Mouse (Mus musculus) heart, embryonic 11.5 days (tissue): ENCODE results near the gene Mixl1. TPM values are rescaled to one million over a fixed set of nuclear protein-coding genes. Genes with fewer than 3 reads are reported as not detected.

ENCODE experiments used
- ATAC-seq: fragments of 200-750 bp; cut with Nextera tagmentation; replicated peaks from 2 replicates; pipeline ENCODE4 v1.8.0; 2017; ENCODE audit warnings: moderate library complexity; ENCODE audit not compliant: insufficient number of reproducible peaks, low FRiP score, low TSS enrichment
- H3K27ac ChIP-seq: fragments of 300-500 bp; sonication (generic); 2 replicates; pipeline ENCODE4 v1.5.1; 2014; ENCODE audit warnings: mild to moderate bottlenecking, low read depth, low read length
- H3K27me3 ChIP-seq: fragments of 300-500 bp; sonication (generic); 2 replicates; pipeline ENCODE4 v1.6.1; 2014; ENCODE audit warnings: mild to moderate bottlenecking, low read length, mixed read lengths; ENCODE audit not compliant: control insufficient read depth, insufficient read depth
- H3K36me3 ChIP-seq: fragments of 300-500 bp; sonication (generic); 2 replicates; pipeline ENCODE4 v1.6.1; 2014; ENCODE audit warnings: mild to moderate bottlenecking, low read length, moderate library complexity, mixed read lengths; ENCODE audit not compliant: control insufficient read depth, insufficient read depth
- H3K4me1 ChIP-seq: fragments of 300-500 bp; sonication (generic); 2 replicates; pipeline ENCODE4 v1.6.1; 2014; ENCODE audit warnings: low read length; ENCODE audit not compliant: control insufficient read depth, insufficient read depth
- H3K4me2 ChIP-seq: fragments of 300-500 bp; sonication (generic); 2 replicates; pipeline ENCODE4 v1.6.1; 2014; ENCODE audit warnings: mild to moderate bottlenecking, moderate library complexity
- H3K4me3 ChIP-seq: fragments of 300-500 bp; sonication (generic); 2 replicates; pipeline ENCODE4 v1.5.1; 2014; ENCODE audit warnings: low read depth, low read length
- H3K9ac ChIP-seq: fragments of 300-500 bp; sonication (generic); 2 replicates; pipeline ENCODE4 v1.6.1; 2014; ENCODE audit warnings: mild to moderate bottlenecking, low read depth, low read length, moderate library complexity
- H3K9me3 ChIP-seq: fragments of 300-500 bp; sonication (generic); replicated peaks from 2 replicates; pipeline ENCODE4 v1.6.1; 2016; ENCODE audit warnings: low read length; ENCODE audit not compliant: control insufficient read depth
- WGBS: fragments of 180-500 bp; shearing (Covaris S2); extraction: QIAGEN DNeasy Blood & Tissue Kit; methylation state at CpG from one replicate; pipeline ENCODE4 v1.1.7; 2014; ENCODE audit not compliant: insufficient replicate concordance; 5-methylcytosine and 5-hydroxymethylcytosine counted together
- polyA plus RNA-seq: library from polyadenylated mRNA; unstranded; fragments of >200 nt; fragmentation: Nextera tagmentation; extraction: Ambion mirVana; gene quantifications from 2 replicates; pipeline ENCODE4 v1.2.1, GENCODE M21; 2014

The Mixl1 gene
- polyA plus RNA-seq, 1 experiment from 2014 or later: 0.42 TPM

DNA sequence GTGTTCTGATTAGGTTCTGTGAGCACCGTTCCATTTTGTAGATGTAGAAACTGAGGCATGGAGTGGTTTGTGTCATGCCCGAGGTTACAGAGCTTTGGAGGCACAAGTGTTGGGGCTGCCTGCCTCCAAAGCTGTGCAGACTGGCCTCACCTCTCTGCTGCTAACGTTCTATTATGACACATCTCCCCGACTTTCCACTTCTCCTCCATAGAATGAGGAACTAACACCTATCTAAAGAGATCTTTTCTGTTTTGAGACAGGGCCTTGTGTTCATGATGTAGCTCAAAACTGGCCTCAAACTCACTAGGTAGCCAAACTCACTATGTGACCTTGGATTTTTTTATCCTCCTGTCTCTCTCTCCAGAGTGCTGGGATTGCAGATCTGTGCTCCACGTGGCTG is 21.9 kb upstream of the Mixl1 start:
- H3K4me1 ChIP-seq: no peaks in the 10 kb centered on the region
- no peak overlapping the region for H3K9ac ChIP-seq
- ATAC-seq: no peak
- no peaks in the 10 kb centered on the region for H3K9me3 ChIP-seq
- no peak overlapping the region for H3K27ac ChIP-seq
- H3K36me3 ChIP-seq: no peaks in the 10 kb centered on the region
- H3K4me3 ChIP-seq: no peak overlapping the region
- 69% methylated on average over 5 of the region's 5 CpGs for WGBS
- H3K4me2 ChIP-seq: no peak overlapping the region
- H3K27me3 ChIP-seq: no peaks in the 10 kb centered on the region

DNA sequence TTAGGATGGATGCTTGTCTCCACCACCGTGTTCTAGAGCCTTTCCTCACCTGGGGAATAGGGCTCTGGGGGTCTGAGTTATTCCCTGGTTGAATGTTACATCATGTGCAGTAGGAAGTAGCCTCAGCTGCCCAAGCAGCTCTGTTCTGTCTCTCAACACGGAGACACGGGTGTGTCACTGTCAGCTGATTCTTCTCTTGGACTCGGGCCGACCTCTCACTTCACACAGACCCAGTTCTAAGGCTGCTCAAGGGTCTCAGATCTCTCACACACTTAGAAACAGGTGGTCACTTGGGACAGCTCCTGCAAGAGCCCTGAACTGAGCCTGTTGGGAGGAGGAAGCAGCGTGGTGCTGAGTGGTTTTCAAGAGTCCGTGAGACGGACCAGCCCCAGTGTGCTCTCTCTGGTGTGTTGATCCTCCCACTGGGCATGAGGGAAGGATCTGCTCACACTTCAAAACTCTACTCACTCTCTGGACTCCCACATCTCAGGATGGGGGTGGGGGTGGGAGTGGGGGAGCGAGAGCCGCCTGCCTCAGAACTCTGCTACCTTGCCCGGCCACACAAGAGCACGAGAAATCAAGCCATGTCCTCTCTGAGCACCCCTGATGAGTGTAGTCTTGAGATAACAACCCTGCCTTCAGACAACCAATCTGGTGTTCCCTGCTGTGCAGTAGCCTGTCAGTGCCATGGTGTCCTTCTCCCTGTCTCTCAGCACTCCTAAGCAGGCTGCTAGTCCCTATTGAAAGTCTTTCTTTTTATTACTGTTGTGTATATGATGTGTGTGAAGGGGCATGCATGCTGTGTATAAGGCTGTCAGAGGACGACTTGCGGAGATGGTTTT is 12.3 kb upstream of the Mixl1 start:
- no peak for ATAC-seq

DNA sequence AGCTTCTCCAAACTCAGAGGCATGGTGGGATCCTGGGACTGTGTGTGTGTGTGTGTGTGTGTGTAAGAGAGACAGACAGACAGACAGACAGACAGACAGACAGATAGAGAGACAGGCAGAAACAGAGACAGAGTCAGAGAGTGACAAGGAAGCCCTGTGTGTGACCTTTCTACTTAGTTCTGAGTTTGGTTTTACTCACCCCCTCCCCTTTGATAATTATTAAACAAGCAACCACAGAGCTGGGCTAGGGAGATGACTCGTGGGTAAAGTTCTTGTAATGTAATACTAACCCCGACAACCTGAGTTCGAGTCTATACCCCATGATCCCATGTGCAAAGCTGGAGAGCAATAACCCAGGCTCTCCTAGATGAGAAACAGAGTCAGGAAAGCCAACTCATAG is 11.0 kb upstream of the Mixl1 start:
- Histone ChIP-seq H3K4me3 (no peak overlapping the region), H3K4me1 (no peaks in the 10 kb centered on the region), H3K36me3 (no peaks in the 10 kb centered on the region), H3K9me3 (no peaks in the 10 kb centered on the region), H3K9ac (no peak overlapping the region), H3K27me3 (no peaks in the 10 kb centered on the region), H3K4me2 (no peak overlapping the region), H3K27ac (no peak overlapping the region)
- WGBS: 70% methylated on average over 3 of the region's 3 CpGs
- ATAC-seq: no peak

More for the DNA sequence above, 12.3 kb upstream of the Mixl1 start:
- H3K4me1 ChIP-seq: no peaks in the 10 kb centered on the region
- WGBS: 30% methylated on average over 14 of the region's 14 CpGs
- no peaks in the 10 kb centered on the region for H3K27me3 ChIP-seq
- H3K4me3 ChIP-seq: no peak overlapping the region
- no peaks in the 10 kb centered on the region for H3K9me3 ChIP-seq
- no peak overlapping the region for H3K27ac ChIP-seq
- no peak overlapping the region for H3K9ac ChIP-seq
- H3K4me2 ChIP-seq: peak overlapping the region; percentile 4; the same call in 1 of the 2 replicates
- no peaks in the 10 kb centered on the region for H3K36me3 ChIP-seq

- H3K4me2 ChIP-seq: no peak overlapping the region
- H3K27me3 ChIP-seq: no peaks in the 10 kb centered on the region
- no peak overlapping the region for H3K4me3 ChIP-seq
- H3K27ac ChIP-seq: no peak overlapping the region
- no peaks in the 10 kb centered on the region for H3K4me1 ChIP-seq
- 41% methylated on average over 3 of the region's 3 CpGs for WGBS
- H3K9me3 ChIP-seq: no peaks in the 10 kb centered on the region
- H3K9ac ChIP-seq: no peak overlapping the region
- no peak for ATAC-seq
- H3K36me3 ChIP-seq: no peaks in the 10 kb centered on the region
Measured at GRCm38 (mm10) chr1:180707368-180707767, 10.5 kb upstream of the Mixl1 start.

DNA sequence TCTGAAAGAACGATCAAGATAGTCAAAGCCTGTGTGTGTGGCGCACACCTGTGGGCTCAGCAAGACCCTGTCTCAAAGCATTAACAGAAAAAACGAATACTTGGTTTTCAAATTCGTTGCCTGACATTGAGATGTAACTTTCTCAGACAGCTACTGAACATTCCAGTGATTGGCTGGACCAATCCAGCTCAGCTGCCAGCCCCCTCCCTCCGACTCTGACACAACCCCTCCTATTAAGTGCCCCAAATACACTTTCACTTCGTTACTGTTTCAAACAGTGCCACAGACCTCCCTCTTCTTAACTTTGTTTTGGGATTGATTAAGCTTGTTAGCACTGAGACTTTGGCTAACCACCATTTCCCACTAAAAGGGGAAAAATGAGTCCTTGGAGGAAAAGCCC is 6.6 kb upstream of the Mixl1 start:
- Histone ChIP-seq H3K9ac (no peak overlapping the region), H3K4me3 (no peak overlapping the region), H3K36me3 (no peaks in the 10 kb centered on the region), H3K9me3 (no peaks in the 10 kb centered on the region), H3K27ac (no peak overlapping the region), H3K4me2 (peak overlapping the region; percentile 46), H3K27me3 (peaks cover 6% of the 10 kb centered on the region), H3K4me1 (no peaks in the 10 kb centered on the region)
- 28% methylated on average over 6 of the region's 6 CpGs for WGBS
- no peak for ATAC-seq

- ATAC-seq: no peak
- Histone ChIP-seq H3K4me1 (peaks cover 10% of the 10 kb centered on the region), H3K9me3 (no peaks in the 10 kb centered on the region), H3K4me3 (no peak overlapping the region), H3K27me3 (peaks cover 46% of the 10 kb centered on the region), H3K9ac (no peak overlapping the region), H3K36me3 (no peaks in the 10 kb centered on the region), H3K4me2 (no peak overlapping the region), H3K27ac (no peak overlapping the region)
- 38% methylated on average over 5 of the region's 5 CpGs for WGBS
Measured at GRCm38 (mm10) chr1:180698063-180698462, 1.2 kb upstream of the Mixl1 start.

- H3K36me3 ChIP-seq: peaks cover 15% of the 10 kb centered on the region
- no peak overlapping the region for H3K27ac ChIP-seq
- H3K9ac ChIP-seq: no peak overlapping the region
- H3K4me3 ChIP-seq: no peak overlapping the region
- ATAC-seq: no peak
- H3K9me3 ChIP-seq: no peaks in the 10 kb centered on the region
- no peak overlapping the region for H3K4me2 ChIP-seq
- 83% methylated on average over 7 of the region's 7 CpGs for WGBS
- peaks cover 19% of the 10 kb centered on the region for H3K27me3 ChIP-seq
- H3K4me1 ChIP-seq: peaks cover under 1% of the 10 kb centered on the region; the same call in 1 of the 2 replicates
Measured at GRCm38 (mm10) chr1:180691284-180691683, 5.5 kb downstream of the Mixl1 start.
